Mouse (Mus musculus) neural tube, embryonic 15.5 days (tissue): ENCODE measurements around the gene Dnajb13. TPM values are rescaled to one million over a fixed set of nuclear protein-coding genes. Genes with fewer than 3 reads are reported as not detected.

Experiments used
- ATAC-seq: fragments of 200-750 bp; cut with Nextera tagmentation; 2 replicates; pipeline ENCODE4 v1.8.0; 2017; ENCODE audit warnings: mild to moderate bottlenecking, moderate TSS enrichment, moderate library complexity; ENCODE audit not compliant: low FRiP score
- H3K27ac ChIP-seq: fragments of 300-500 bp; sonication (generic); replicated peaks from 2 replicates; pipeline ENCODE4 v1.5.1; 2015; ENCODE audit warnings: mild to moderate bottlenecking, inconsistent platforms
- H3K27me3 ChIP-seq: fragments of 300-500 bp; sonication (generic); replicated peaks from 2 replicates; pipeline ENCODE4 v1.6.1; 2015; ENCODE audit warnings: inconsistent platforms
- H3K36me3 ChIP-seq: fragments of 300-500 bp; sonication (generic); 2 replicates; pipeline ENCODE4 v1.6.1; 2015; ENCODE audit warnings: inconsistent platforms
- H3K4me1 ChIP-seq: fragments of 300-500 bp; sonication (generic); 2 replicates; pipeline ENCODE4 v1.6.1; 2015; ENCODE audit warnings: inconsistent platforms
- H3K4me2 ChIP-seq: fragments of 300-500 bp; sonication (generic); 2 replicates; pipeline ENCODE4 v1.6.1; 2015; ENCODE audit warnings: inconsistent platforms, mild to moderate bottlenecking, moderate library complexity
- H3K4me3 ChIP-seq: fragments of 300-500 bp; sonication (generic); replicated peaks from 2 replicates; pipeline ENCODE4 v1.5.1; 2015; ENCODE audit warnings: mild to moderate bottlenecking, inconsistent platforms
- H3K9ac ChIP-seq: fragments of 300-500 bp; sonication (generic); replicated peaks from 2 replicates; pipeline ENCODE4 v1.6.1; 2015; ENCODE audit warnings: mild to moderate bottlenecking, inconsistent platforms
- H3K9me3 ChIP-seq: fragments of 300-500 bp; sonication (generic); replicated peaks from 2 replicates; pipeline ENCODE4 v1.6.1; 2016; ENCODE audit warnings: inconsistent platforms
- WGBS: fragments of 180-500 bp; shearing (Covaris S2); methylation state at CpG from one replicate; pipeline ENCODE4 v1.1.7; 2015; ENCODE audit warnings: mixed read lengths; 5-methylcytosine and 5-hydroxymethylcytosine counted together
- polyA plus RNA-seq: library from polyadenylated mRNA; unstranded; fragments of >200 nt; fragmentation: Nextera tagmentation; extraction: Ambion mirVana; gene quantifications from 2 replicates; pipeline ENCODE4 v1.2.1, GENCODE M21; 2015

Gene Dnajb13
- polyA plus RNA-seq, result 3.5 and 3.7 TPM in 2 replicates

DNA sequence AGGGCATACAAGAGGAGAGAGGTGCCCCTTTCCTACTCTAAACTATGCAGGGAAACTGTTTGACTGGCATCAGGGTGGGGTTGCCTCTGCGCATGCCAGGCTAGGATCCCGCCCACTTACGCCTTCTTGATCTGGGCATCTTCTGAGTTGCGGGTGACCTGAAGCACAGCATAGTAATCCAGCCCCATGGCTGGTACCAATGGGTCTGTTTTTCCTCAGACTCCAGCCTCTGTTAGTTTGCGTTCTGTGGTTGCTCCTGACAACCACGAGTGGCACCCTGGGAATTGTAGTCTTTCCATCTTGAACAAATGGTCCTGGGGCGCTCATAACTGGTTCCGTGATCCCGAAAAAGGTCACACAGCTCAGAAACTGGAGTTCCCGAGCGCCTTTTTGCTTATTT lies at the start of gene Dnajb13:
TSS of gene Dnajb13 (minus strand) at position 388 of the 400 bp plus-strand sequence.
- H3K4me2 ChIP-seq, result peak within 1 kb of the TSS; percentile 35
- H3K4me1 ChIP-seq, result peaks cover 4% of the 10 kb centered on the region; the same call in 1 of the 2 replicates
- 39% methylated on average over 11 of the region's 11 CpGs for WGBS
- H3K27me3 ChIP-seq, result no peaks in the 10 kb centered on the region
- H3K9me3 ChIP-seq, result no peaks in the 10 kb centered on the region
- H3K9ac ChIP-seq, result no peak within 1 kb of the TSS
- no peak within 1 kb of the TSS for H3K27ac ChIP-seq
- no peak within 1 kb of the TSS for H3K4me3 ChIP-seq
- H3K36me3 ChIP-seq, result no peaks in the 10 kb centered on the region
- peak; percentile 76; the same call in 1 of the 2 replicates for ATAC-seq

DNA sequence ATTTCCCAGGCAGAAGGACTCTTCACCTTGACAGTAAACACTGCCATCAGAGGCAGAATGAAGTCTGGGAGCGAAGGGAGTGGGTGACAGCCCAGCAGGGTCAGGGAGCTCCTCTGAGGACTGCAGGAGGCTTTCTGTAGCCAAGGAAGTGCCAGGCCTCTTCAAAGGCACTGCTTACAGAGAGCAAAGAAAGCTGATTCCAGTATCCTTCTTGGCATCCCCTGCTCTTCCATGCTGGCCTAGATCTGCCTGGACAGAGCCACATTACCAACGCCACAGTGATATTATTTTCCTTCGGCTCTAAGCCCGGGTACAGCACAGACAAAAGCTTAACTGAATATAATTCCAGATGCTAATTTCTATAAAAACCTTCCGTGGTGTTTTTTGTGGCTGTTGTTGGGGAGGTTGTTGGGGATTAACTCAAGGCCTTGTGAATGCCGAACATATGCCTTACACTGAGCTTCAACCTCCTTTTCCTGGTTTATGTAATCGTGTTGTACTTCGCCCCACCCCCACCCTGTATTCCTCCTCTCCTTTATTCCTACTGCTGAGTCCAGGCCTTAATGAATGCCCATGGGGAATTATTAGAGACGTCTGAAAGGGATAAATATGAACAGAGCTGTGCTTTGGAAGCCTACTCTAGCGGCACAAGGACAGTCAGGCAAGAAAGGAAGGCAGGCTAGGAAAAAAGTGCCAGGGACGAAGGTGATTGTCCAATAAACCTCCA lies 47.3 kb upstream of the Dnajb13 start:
- Histone ChIP-seq H3K4me3 (no peak overlapping the region), H3K36me3 (0 out of 2 replicates have a peak, but pooled peaks cover 7% of the 10 kb centered on the region), H3K27me3 (no peaks in the 10 kb centered on the region), H3K4me2 (no peak overlapping the region), H3K4me1 (no peaks in the 10 kb centered on the region), H3K27ac (no peak overlapping the region; the same call in 1 of the 2 replicates), H3K9me3 (no peaks in the 10 kb centered on the region), H3K9ac (no peak overlapping the region)
- ATAC-seq, result no peak
- WGBS, result 63% methylated on average over 11 of the region's 11 CpGs

DNA sequence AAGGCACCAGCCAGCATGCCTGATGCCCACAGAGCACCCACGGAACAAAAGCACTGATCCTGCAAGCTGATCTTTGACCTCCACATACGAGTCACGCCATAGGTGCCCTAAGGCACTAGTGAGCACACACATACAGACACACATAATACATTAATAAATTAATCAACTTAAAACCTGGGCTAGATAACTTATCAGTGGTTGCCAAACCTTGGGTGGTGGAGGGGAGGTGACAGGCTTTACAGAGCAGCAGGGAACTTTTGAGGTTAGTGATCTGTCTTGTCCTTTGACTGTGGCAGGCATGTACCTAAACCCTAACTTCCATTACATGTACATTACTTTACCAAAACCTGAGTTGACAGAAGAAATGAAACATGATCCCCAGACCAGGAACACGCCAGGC lies 44.6 kb upstream of the Dnajb13 start:
- Histone ChIP-seq H3K9ac (no peak overlapping the region), H3K4me3 (no peak overlapping the region), H3K27ac (no peak overlapping the region), H3K27me3 (no peaks in the 10 kb centered on the region), H3K4me2 (no peak overlapping the region), H3K4me1 (peaks cover 15% of the 10 kb centered on the region), H3K36me3 (no peaks in the 10 kb centered on the region), H3K9me3 (no peaks in the 10 kb centered on the region)
- WGBS, result 81% methylated on average over 4 of the region's 4 CpGs
- ATAC-seq, result no peak

DNA sequence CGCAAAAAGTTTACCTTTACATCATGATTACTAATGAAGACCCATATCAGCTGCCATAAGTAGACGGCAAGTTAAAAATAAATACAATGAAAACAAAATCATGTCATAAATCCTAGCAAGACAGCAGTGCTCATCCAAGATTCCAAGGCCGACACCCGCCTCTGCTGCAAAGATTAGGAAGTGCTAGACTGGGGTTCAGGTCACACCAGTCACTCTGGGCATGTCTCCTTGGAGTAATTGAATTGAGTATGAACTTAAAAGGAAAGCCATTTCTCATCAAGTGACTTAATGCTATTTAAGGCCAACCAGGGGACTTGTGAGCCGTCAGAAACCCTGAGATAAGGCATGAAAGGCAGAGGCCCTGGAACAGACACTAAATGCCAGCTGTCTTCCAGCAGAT lies 42.5 kb upstream of the Dnajb13 start:
- H3K27me3 ChIP-seq, result no peaks in the 10 kb centered on the region
- H3K4me1 ChIP-seq, result peaks cover 17% of the 10 kb centered on the region
- H3K36me3 ChIP-seq, result no peaks in the 10 kb centered on the region
- no peak overlapping the region for H3K9ac ChIP-seq
- no peak overlapping the region for H3K27ac ChIP-seq
- no peak overlapping the region for H3K4me3 ChIP-seq
- 77% methylated on average over 5 of the region's 5 CpGs for WGBS
- H3K9me3 ChIP-seq, result no peaks in the 10 kb centered on the region
- no peak overlapping the region for H3K4me2 ChIP-seq
- no peak for ATAC-seq

DNA sequence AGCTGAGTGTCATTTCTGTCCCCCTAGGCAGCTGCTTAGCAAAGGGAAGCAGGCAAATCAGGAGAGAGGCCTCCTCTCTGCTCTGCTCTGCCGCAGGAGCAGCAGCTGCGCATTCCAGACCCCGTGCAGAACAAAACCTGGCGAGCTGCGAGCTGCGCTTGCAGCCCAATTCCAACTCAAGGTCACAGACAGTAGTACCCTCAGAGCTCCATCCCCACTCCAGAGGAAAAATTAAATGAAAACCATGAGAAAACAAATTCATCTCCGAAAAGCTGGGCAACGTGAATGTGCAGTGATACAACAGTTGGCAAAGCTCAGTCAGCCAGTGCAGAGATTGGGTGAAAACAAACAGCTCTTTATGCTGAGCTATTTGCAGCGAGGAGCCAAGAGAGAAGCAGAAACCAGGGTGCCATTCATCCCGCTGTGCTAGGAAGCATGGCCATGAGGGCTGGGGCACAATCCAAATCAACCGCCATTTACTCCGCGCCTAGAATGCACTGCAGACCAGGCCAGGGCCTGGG lies 40.7 kb upstream of the Dnajb13 start:
- H3K4me1 ChIP-seq, result peaks cover 21% of the 10 kb centered on the region
- H3K4me2 ChIP-seq, result peak overlapping the region; percentile 29
- H3K9ac ChIP-seq, result no peak overlapping the region; the same call in 1 of the 2 replicates
- H3K4me3 ChIP-seq, result no peak overlapping the region
- H3K9me3 ChIP-seq, result no peaks in the 10 kb centered on the region
- peak; percentile 91 for ATAC-seq
- no peaks in the 10 kb centered on the region for H3K27me3 ChIP-seq
- peaks cover 7% of the 10 kb centered on the region; the same call in 1 of the 2 replicates for H3K36me3 ChIP-seq
- WGBS, result 18% methylated on average over 13 of the region's 13 CpGs
- peak overlapping the region; percentile 90 for H3K27ac ChIP-seq

DNA sequence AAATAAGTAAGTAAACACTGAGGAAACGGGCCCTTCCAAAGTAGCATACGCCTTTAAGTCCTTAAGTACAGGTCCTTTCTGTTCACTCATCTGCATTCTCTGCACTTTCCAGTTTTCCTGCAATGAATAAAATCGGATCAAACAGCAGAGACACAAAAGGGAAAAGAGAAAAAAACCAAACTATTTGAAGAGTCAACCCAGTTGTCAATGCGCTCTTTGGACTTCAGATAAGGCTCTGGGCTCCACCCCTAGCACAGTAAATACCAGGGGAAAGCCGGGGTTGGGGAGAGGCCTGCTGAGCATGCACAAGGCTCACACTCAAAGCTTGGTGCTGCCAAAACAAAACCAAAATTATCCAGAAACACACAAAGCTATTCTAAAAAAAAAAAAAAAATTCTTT lies 40.2 kb upstream of the Dnajb13 start:
- Histone ChIP-seq H3K9ac (no peak overlapping the region), H3K9me3 (no peaks in the 10 kb centered on the region), H3K4me1 (peaks cover 21% of the 10 kb centered on the region), H3K4me2 (0 out of 2 replicates have a peak overlapping the region, but pooled peaks have one; percentile 29), H3K27me3 (no peaks in the 10 kb centered on the region), H3K27ac (peak overlapping the region; percentile 90), H3K36me3 (peaks cover 7% of the 10 kb centered on the region; the same call in 1 of the 2 replicates), H3K4me3 (no peak overlapping the region)
- 56% methylated on average over 5 of the region's 5 CpGs for WGBS
- no peak for ATAC-seq

DNA sequence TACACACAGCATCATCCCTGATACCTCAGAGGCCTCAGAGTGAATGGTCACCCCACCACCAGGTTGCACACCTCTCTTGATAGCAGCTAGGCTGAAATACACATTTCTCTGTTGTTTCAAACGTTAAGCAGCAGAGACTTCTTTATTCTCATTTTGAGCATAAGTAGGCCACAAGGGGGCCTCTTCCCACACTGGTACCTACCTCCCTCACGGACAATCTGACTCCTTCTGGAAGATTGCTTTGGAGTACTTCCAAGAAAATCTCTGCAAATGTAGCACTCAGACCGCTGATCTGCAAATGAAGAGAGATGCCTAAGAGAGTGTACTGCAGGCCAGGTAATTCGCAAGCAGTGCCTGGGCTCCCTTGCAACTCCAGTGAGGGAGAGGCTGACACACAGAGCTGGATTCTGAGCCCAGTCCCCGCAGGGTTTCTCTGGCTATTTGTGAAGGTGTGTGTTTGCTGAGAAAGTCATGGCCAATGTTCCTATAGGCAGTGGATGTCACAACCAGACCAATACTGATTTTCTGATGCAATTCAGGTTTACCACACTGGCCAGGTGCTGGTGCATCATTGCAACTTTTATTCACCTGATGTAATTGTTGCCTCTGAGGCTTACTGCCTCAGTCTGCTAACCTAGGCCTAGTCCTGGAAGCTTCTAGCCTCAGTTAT lies 35.7 kb upstream of the Dnajb13 start:
- no peaks in the 10 kb centered on the region for H3K27me3 ChIP-seq
- H3K27ac ChIP-seq, result no peak overlapping the region; the same call in 1 of the 2 replicates
- 51% methylated on average over 5 of the region's 5 CpGs for WGBS
- no peak for ATAC-seq
- H3K9me3 ChIP-seq, result no peaks in the 10 kb centered on the region
- no peak overlapping the region for H3K9ac ChIP-seq
- peaks cover 18% of the 10 kb centered on the region for H3K4me1 ChIP-seq
- peaks cover 28% of the 10 kb centered on the region; the same call in 1 of the 2 replicates for H3K36me3 ChIP-seq
- no peak overlapping the region for H3K4me2 ChIP-seq
- no peak overlapping the region for H3K4me3 ChIP-seq

DNA sequence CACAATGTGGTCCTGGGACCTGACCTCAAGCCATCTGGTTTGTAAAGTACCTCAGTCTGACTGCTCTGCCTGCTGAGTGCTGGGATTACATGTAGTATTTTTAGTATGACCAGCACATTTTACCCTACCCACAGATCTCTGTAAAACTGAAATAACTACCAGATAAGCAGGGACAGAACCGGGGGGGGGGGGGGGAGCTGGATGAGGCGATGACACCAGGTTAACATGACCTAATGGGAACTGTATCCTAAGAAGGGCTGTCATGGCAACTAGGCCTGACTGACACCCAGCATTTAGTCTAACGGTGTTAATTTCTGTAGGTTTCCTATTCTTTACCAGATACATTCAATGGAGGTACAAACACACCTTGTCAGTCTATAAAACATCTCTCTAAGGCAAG lies 35.0 kb upstream of the Dnajb13 start:
- Histone ChIP-seq H3K9me3 (no peaks in the 10 kb centered on the region), H3K4me2 (no peak overlapping the region), H3K36me3 (peaks cover 28% of the 10 kb centered on the region; the same call in 1 of the 2 replicates), H3K27ac (no peak overlapping the region), H3K4me1 (peaks cover 11% of the 10 kb centered on the region; the same call in 1 of the 2 replicates), H3K27me3 (no peaks in the 10 kb centered on the region), H3K9ac (no peak overlapping the region), H3K4me3 (no peak overlapping the region)
- 89% methylated on average over 3 of the region's 3 CpGs for WGBS
- no peak for ATAC-seq

DNA sequence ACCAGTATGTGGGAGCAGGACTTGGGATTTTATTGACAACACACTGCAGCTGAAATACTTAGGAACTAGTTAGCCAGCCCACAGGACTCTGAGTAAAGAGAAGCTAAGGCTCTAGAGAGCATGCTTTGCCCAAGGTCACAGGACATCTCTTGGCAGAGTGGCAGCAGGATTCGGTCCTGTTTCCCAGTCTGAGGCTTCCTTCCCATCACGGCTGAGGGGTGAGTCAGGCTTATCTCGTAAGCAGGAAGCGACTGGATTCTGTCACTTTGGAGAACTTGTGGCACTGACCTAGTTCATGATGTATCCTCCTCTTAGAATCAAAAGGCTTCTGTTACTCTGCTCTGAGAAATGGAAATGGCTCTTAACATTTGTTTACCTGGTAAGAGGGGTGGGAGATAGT lies 32.9 kb upstream of the Dnajb13 start:
- no peak for ATAC-seq

DNA sequence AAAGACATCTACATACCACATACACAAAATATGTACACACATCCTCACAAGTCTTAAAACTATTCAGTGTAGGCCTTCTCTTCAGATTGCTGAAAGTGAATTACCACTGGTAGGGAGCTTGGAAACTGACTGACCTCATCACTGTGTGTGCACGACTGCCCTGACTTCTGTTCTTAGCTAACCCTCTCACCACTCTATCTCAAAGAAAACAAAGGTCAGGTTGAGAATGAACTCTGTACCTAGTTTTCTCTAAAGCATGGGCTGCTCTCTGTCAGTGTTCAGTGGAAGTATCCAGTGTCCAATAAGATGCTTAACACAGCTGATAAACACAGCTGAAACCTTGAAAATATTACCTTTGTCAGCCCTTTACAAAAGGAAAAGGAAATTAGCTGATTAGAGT lies 29.7 kb upstream of the Dnajb13 start:
- Histone ChIP-seq H3K9me3 (no peaks in the 10 kb centered on the region), H3K27ac (no peak overlapping the region), H3K4me1 (no peaks in the 10 kb centered on the region), H3K36me3 (peaks cover 34% of the 10 kb centered on the region), H3K4me3 (no peak overlapping the region), H3K4me2 (no peak overlapping the region), H3K27me3 (no peaks in the 10 kb centered on the region), H3K9ac (no peak overlapping the region)
- 80% methylated on average over 1 of the region's 1 CpGs for WGBS
- ATAC-seq, result no peak

More for the DNA sequence above, 32.9 kb upstream of the Dnajb13 start:
- no peaks in the 10 kb centered on the region for H3K27me3 ChIP-seq
- H3K9me3 ChIP-seq, result no peaks in the 10 kb centered on the region
- no peak overlapping the region for H3K9ac ChIP-seq
- H3K27ac ChIP-seq, result no peak overlapping the region
- WGBS, result 83% methylated on average over 4 of the region's 4 CpGs
- peaks cover 28% of the 10 kb centered on the region; the same call in 1 of the 2 replicates for H3K36me3 ChIP-seq
- H3K4me3 ChIP-seq, result no peak overlapping the region
- H3K4me2 ChIP-seq, result no peak overlapping the region
- H3K4me1 ChIP-seq, result peaks cover 4% of the 10 kb centered on the region; the same call in 1 of the 2 replicates

DNA sequence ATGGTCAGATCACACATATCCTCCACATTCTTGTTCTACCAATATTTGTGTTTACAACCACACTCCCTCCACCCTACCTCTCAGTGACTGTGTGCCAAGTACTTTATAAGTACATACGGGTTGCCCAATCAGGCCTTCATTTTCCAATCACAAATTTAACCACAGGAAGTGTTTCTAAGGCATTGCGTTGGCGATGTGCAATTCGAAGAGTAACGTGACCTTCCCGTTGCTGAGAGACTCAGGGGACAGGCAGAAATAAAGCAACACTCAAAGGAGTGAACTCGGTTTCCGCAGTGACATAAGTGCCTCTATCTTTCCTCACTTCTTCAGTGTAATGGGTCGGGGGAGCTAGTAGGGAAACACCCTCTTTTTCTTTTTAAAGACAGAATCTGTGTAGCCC lies 24.8 kb upstream of the Dnajb13 start:
- Histone ChIP-seq H3K4me3 (no peak overlapping the region), H3K4me2 (no peak overlapping the region), H3K4me1 (peaks cover 12% of the 10 kb centered on the region), H3K27ac (no peak overlapping the region), H3K9me3 (no peaks in the 10 kb centered on the region), H3K36me3 (peaks cover 19% of the 10 kb centered on the region), H3K27me3 (no peaks in the 10 kb centered on the region), H3K9ac (no peak overlapping the region)
- 97% methylated on average over 9 of the region's 9 CpGs for WGBS
- ATAC-seq, result no peak
